Mouse (Mus musculus) embryo, embryonic 11 days (tissue): ENCODE results near the gene Upp1.

Source experiments
- DNase-seq: peaks from one replicate; pipeline ENCODE4 v3.0.0-alpha.2; 2015

Upp1 gene

DNA sequence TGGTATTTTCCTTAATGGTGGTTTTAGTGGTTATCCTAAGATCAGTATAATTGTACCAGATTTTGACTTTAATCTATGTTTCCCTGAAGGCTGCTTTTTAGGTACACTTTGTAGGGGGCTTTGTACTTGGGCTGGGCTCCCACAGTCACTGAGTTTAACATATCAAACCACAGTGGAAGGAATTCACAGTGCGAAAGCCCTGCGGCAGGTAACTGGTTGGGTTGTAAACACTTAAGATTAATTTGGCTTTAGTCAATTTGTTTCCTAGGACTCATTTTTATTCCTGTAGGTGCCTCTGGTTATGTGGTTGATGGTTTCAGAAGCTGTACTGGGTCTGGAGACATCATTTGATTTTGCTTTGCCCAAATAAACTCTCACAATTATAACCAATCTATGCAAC is 49.4 kb downstream of the Upp1 start:
- no peak for DNase-seq

DNA sequence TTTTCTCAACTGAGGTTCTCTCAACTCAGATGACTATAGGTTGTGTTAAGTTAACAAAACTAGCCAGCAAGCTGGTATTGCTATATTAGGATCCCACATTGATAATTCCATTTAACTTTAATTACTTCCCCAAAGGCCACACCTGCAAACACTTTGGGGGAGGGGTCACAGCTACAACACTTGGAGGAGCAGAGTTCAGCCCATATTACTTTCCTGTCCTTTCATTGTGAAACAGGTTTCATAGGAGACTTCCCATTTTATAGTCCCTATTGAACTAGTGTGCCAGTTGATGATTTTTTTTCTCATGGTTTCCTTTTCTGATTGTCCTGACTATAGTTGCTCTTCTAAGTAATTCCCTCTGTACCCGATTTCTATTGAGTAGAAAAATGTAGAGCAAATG is 63.6 kb downstream of the Upp1 start:
- no peak for DNase-seq
